Mouse (Mus musculus) forebrain, embryonic 15.5 days (tissue): ENCODE measurements around the gene Nelfcd. TPM values are rescaled to one million over a fixed set of nuclear protein-coding genes. Genes with fewer than 3 reads are reported as not detected.
A peak's percentile ranks its signal among the peaks of the same experiment; 100 is the strongest.

Experiments
- ATAC-seq: fragments of 200-750 bp; cut with Nextera tagmentation; replicated peaks from 2 replicates; pipeline ENCODE4 v1.8.0; 2017; ENCODE audit warnings: mild to moderate bottlenecking, moderate TSS enrichment, moderate library complexity
- H3K27ac ChIP-seq: fragments of 300-500 bp; sonication (generic); replicated peaks from 2 replicates; pipeline ENCODE4 v1.5.1; 2015; ENCODE audit warnings: mild to moderate bottlenecking, inconsistent platforms
- H3K27me3 ChIP-seq: fragments of 300-500 bp; sonication (generic); 2 replicates; pipeline ENCODE4 v1.6.1; 2015; ENCODE audit warnings: inconsistent platforms
- H3K36me3 ChIP-seq: fragments of 300-500 bp; sonication (generic); 2 replicates; pipeline ENCODE4 v1.6.1; 2015; ENCODE audit warnings: mild to moderate bottlenecking, inconsistent platforms
- H3K4me1 ChIP-seq: fragments of 300-500 bp; sonication (generic); 2 replicates; pipeline ENCODE4 v1.6.1; 2015; ENCODE audit warnings: inconsistent platforms
- H3K4me2 ChIP-seq: fragments of 300-500 bp; sonication (generic); replicated peaks from 2 replicates; pipeline ENCODE4 v1.6.1; 2015; ENCODE audit warnings: mild to moderate bottlenecking, inconsistent platforms
- H3K4me3 ChIP-seq: fragments of 300-500 bp; sonication (generic); 2 replicates; pipeline ENCODE4 v1.5.1; 2015; ENCODE audit warnings: mild to moderate bottlenecking, inconsistent platforms
- H3K9ac ChIP-seq: fragments of 300-500 bp; sonication (generic); replicated peaks from 2 replicates; pipeline ENCODE4 v1.6.1; 2015; ENCODE audit warnings: mild to moderate bottlenecking, inconsistent platforms
- H3K9me3 ChIP-seq: fragments of 300-500 bp; sonication (generic); 2 replicates; pipeline ENCODE4 v1.6.1; 2016; ENCODE audit warnings: inconsistent platforms
- WGBS: fragments of 180-500 bp; shearing (Covaris S2); methylation state at CpG from one replicate; pipeline ENCODE4 v1.1.7; 2015; ENCODE audit warnings: mixed read lengths; 5-methylcytosine and 5-hydroxymethylcytosine counted together
- polyA plus RNA-seq: library from polyadenylated mRNA; unstranded; fragments of >200 nt; fragmentation: Nextera tagmentation; extraction: Ambion mirVana; gene quantifications from 2 replicates; pipeline ENCODE4 v1.2.1, GENCODE M21; 2015

Gene Nelfcd
- polyA plus RNA-seq = 110 and 112 TPM in 2 replicates

- no peaks in the 10 kb centered on the region for H3K36me3 ChIP-seq
- H3K4me2 ChIP-seq = peak within 1 kb of the TSS; percentile 91
- peak within 1 kb of the TSS; percentile 87 for H3K4me3 ChIP-seq
- no peaks in the 10 kb centered on the region for H3K27me3 ChIP-seq
- peaks cover 9% of the 10 kb centered on the region for H3K4me1 ChIP-seq
- under 1% methylated on average over 40 of the region's 40 CpGs for WGBS
- ATAC-seq = peak; percentile 94
- H3K9me3 ChIP-seq = no peaks in the 10 kb centered on the region
- H3K9ac ChIP-seq = peak within 1 kb of the TSS; percentile 83
- peak within 1 kb of the TSS; percentile 12; the same call in 1 of the 2 replicates for H3K27ac ChIP-seq
These were observed at the start of gene Nelfcd for GRCm38 (mm10) chr2:174415731-174416310. TSS of gene Nelfcd (plus strand) at chr2:174415804.

GRCm38 (mm10) chr2:174366571-174366970, 49.0 kb upstream of the Nelfcd start:
- WGBS = 88% methylated on average over 10 of the region's 10 CpGs
- no peak for ATAC-seq
- Histone ChIP-seq H3K4me1 (no peaks in the 10 kb centered on the region), H3K36me3 (no peaks in the 10 kb centered on the region), H3K27ac (no peak overlapping the region), H3K27me3 (no peaks in the 10 kb centered on the region), H3K9me3 (no peaks in the 10 kb centered on the region), H3K4me2 (no peak overlapping the region), H3K4me3 (no peak overlapping the region), H3K9ac (no peak overlapping the region)

DNA sequence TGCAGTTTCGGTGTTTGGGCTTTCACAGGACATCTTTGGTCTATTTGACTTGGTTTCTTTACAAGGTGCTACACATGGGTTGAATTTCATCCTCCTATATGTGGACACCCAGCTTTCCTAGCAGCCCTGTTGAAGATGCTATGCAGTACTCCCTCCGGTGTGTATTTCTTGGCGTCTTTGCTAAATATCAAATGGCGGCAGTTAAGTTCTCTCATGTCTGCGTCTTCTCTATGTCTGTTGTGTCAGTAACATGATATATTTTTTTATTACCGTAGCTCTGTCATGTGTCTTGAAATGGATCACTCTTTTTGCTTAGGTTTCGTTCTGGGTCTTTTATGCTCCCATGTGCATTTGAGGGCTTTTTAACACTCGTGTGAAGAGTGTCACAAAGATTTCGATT, 34.6 kb upstream of the Nelfcd start:
- ATAC-seq = no peak
- 92% methylated on average over 9 of the region's 9 CpGs for WGBS
- no peak overlapping the region for H3K4me2 ChIP-seq
- H3K36me3 ChIP-seq = no peaks in the 10 kb centered on the region
- no peak overlapping the region for H3K27ac ChIP-seq
- H3K9ac ChIP-seq = no peak overlapping the region
- H3K27me3 ChIP-seq = no peaks in the 10 kb centered on the region
- H3K9me3 ChIP-seq = no peaks in the 10 kb centered on the region
- no peaks in the 10 kb centered on the region for H3K4me1 ChIP-seq
- H3K4me3 ChIP-seq = no peak overlapping the region

- H3K27ac ChIP-seq = no peak overlapping the region
- ATAC-seq = no peak
- 91% methylated on average over 3 of the region's 3 CpGs for WGBS
These were observed 23.7 kb upstream of the Nelfcd start for GRCm38 (mm10) chr2:174391936-174392335.

DNA sequence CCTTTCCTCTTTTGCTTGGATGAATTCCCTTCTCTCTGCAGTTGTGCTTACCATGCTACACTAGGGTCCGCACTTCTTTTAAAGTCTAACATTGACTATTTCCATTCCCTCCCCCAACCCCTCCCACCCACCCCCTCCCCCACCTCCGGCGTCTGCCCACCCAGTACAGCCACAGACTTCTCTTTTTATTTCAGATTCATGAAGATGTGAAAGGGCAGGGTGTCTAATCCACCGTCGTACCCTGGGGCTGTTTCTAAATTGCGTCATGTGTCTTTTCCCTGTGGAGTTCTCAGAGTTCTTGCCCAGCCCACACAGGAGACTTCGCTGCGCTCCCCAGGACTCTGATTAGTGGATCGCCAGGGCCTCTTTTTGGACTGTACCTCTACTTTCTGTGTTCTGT, 23.1 kb upstream of the Nelfcd start:
- ATAC-seq = no peak
- WGBS = 52% methylated on average over 9 of the region's 9 CpGs
- Histone ChIP-seq H3K4me1 (no peaks in the 10 kb centered on the region), H3K4me3 (no peak overlapping the region), H3K27me3 (no peaks in the 10 kb centered on the region), H3K4me2 (no peak overlapping the region), H3K27ac (no peak overlapping the region), H3K36me3 (no peaks in the 10 kb centered on the region), H3K9me3 (no peaks in the 10 kb centered on the region), H3K9ac (no peak overlapping the region)

More at GRCm38 (mm10) chr2:174391936-174392335, 23.7 kb upstream of the Nelfcd start:
- H3K4me1 ChIP-seq = no peaks in the 10 kb centered on the region
- H3K27me3 ChIP-seq = no peaks in the 10 kb centered on the region
- H3K4me2 ChIP-seq = no peak overlapping the region
- no peak overlapping the region for H3K4me3 ChIP-seq
- H3K9me3 ChIP-seq = no peaks in the 10 kb centered on the region
- H3K9ac ChIP-seq = no peak overlapping the region
- H3K36me3 ChIP-seq = no peaks in the 10 kb centered on the region

GRCm38 (mm10) chr2:174393383-174393782, 22.2 kb upstream of the Nelfcd start:
- H3K27ac ChIP-seq = no peak overlapping the region
- no peaks in the 10 kb centered on the region for H3K9me3 ChIP-seq
- no peak for ATAC-seq
- WGBS = 86% methylated on average over 5 of the region's 5 CpGs
- H3K4me1 ChIP-seq = no peaks in the 10 kb centered on the region
- H3K36me3 ChIP-seq = no peaks in the 10 kb centered on the region
- no peaks in the 10 kb centered on the region for H3K27me3 ChIP-seq
- no peak overlapping the region for H3K4me2 ChIP-seq
- H3K4me3 ChIP-seq = no peak overlapping the region
- no peak overlapping the region for H3K9ac ChIP-seq

DNA sequence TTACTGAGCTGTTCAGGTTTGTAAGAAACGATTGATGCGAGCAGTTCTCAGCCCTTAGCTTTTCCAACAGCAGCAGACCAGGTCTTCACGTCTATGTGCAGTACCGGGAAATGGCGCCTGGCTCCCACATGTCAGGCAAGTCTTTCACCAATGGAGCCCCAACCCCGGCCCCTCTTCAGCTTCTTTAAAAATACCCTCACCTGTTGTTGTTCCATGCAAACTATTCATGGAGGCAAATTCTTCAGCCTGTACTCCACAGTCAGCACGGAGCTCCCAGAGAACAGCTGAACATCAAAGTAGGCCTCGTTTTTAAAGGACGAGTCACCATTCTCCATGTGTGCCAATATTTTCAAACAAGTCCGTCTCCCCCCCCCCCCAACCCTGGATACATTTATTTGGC, 19.0 kb upstream of the Nelfcd start:
- Histone ChIP-seq H3K9ac (no peak overlapping the region), H3K4me1 (no peaks in the 10 kb centered on the region), H3K9me3 (no peaks in the 10 kb centered on the region), H3K27ac (no peak overlapping the region), H3K4me2 (no peak overlapping the region), H3K27me3 (no peaks in the 10 kb centered on the region), H3K36me3 (no peaks in the 10 kb centered on the region), H3K4me3 (no peak overlapping the region)
- 88% methylated on average over 10 of the region's 10 CpGs for WGBS
- ATAC-seq = no peak

GRCm38 (mm10) chr2:174397065-174397464, 18.5 kb upstream of the Nelfcd start:
- WGBS = 94% methylated on average over 1 of the region's 1 CpGs
- no peak overlapping the region for H3K4me2 ChIP-seq

GRCm38 (mm10) chr2:174397881-174398280, 17.7 kb upstream of the Nelfcd start:
- no peak overlapping the region for H3K4me3 ChIP-seq
- WGBS = 92% methylated on average over 6 of the region's 6 CpGs
- H3K36me3 ChIP-seq = no peaks in the 10 kb centered on the region
- H3K9me3 ChIP-seq = no peaks in the 10 kb centered on the region
- no peak for ATAC-seq
- H3K27ac ChIP-seq = no peak overlapping the region
- H3K27me3 ChIP-seq = no peaks in the 10 kb centered on the region
- no peaks in the 10 kb centered on the region for H3K4me1 ChIP-seq
- no peak overlapping the region for H3K9ac ChIP-seq
- H3K4me2 ChIP-seq = no peak overlapping the region

More at GRCm38 (mm10) chr2:174397065-174397464, 18.5 kb upstream of the Nelfcd start:
- H3K4me1 ChIP-seq = no peaks in the 10 kb centered on the region
- no peak overlapping the region for H3K4me3 ChIP-seq
- no peak for ATAC-seq
- no peaks in the 10 kb centered on the region for H3K27me3 ChIP-seq
- no peaks in the 10 kb centered on the region for H3K36me3 ChIP-seq
- H3K9me3 ChIP-seq = no peaks in the 10 kb centered on the region
- no peak overlapping the region for H3K27ac ChIP-seq
- H3K9ac ChIP-seq = no peak overlapping the region

DNA sequence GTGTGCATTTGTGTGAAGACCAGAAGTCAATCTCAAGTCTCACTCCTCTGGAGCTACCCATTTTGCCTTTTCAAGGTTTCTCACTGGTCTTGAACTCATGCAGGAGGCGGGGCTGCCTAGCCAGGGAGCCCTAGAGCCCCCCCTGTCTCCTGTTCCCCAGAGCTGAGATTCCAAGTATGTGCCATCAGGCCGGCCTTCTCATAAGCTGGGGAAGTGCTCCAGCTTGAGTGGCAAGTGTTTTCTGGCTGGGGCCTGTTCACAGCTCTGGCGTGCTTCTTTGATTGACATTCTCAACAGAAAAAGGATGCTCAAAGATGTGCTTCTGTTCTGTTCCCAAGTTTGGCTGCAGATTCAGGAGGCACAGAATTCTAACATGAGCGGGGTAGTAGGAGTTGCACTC, 15.2 kb upstream of the Nelfcd start:
- Histone ChIP-seq H3K9ac (no peak overlapping the region), H3K27me3 (no peaks in the 10 kb centered on the region), H3K4me1 (no peaks in the 10 kb centered on the region), H3K9me3 (no peaks in the 10 kb centered on the region), H3K4me2 (no peak overlapping the region), H3K4me3 (no peak overlapping the region), H3K36me3 (no peaks in the 10 kb centered on the region), H3K27ac (no peak overlapping the region)
- WGBS = 71% methylated on average over 4 of the region's 4 CpGs
- ATAC-seq = no peak

- Histone ChIP-seq H3K36me3 (no peaks in the 10 kb centered on the region), H3K4me1 (no peaks in the 10 kb centered on the region), H3K27me3 (no peaks in the 10 kb centered on the region), H3K4me2 (no peak overlapping the region), H3K4me3 (no peak overlapping the region), H3K9me3 (no peaks in the 10 kb centered on the region), H3K27ac (no peak overlapping the region), H3K9ac (no peak overlapping the region)
- ATAC-seq = no peak
- 64% methylated on average over 2 of the region's 2 CpGs for WGBS
These were observed 5.4 kb upstream of the Nelfcd start for GRCm38 (mm10) chr2:174410222-174410621.

DNA sequence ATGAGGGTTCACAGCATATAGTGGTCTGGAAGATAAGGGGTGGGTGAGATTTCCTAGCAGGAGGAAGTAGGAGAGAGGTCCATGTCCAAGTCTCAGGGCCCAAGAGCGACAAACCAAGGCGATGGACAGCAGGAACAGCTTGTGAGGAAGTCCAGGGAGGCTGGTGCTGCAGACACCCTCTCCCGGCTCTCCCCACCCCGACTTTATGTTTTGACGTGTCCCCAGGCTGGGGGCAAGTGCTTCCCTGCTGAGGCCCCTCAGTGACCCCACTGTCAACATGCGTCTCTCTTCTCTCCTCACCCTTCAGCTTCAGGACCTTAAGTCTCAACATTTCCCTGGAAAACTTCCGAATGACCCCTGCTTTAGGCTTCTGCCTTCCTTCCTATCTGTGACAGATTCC, 2.5 kb upstream of the Nelfcd start:
- no peak for ATAC-seq
- no peak overlapping the region for H3K4me3 ChIP-seq
- no peaks in the 10 kb centered on the region for H3K27me3 ChIP-seq
- H3K27ac ChIP-seq = no peak overlapping the region
- H3K36me3 ChIP-seq = no peaks in the 10 kb centered on the region
- 84% methylated on average over 7 of the region's 7 CpGs for WGBS
- H3K9me3 ChIP-seq = no peaks in the 10 kb centered on the region
- H3K4me2 ChIP-seq = no peak overlapping the region
- H3K9ac ChIP-seq = no peak overlapping the region
- peaks cover 9% of the 10 kb centered on the region for H3K4me1 ChIP-seq
